Mouse (Mus musculus) bone marrow, adult 2 months (tissue): ENCODE measurements at regions not wholly inside any gene's neighbourhood (a gene's known extent, or its start where the extent isn't known, plus 50 kb on each side); places are given as distances from the start of the nearest gene placed in this dataset.

ENCODE experiments used
- H3K27ac ChIP-seq: fragments of 200-500 bp; 2 replicates; pipeline ENCODE4 v1.5.1; 2012; ENCODE audit warnings: low read depth, mild to moderate bottlenecking, control low read depth, inconsistent platforms, low read length; ENCODE audit not compliant: control insufficient read depth, poor library complexity, insufficient read depth
- H3K4me1 ChIP-seq: fragments of 200-500 bp; 2 replicates; pipeline ENCODE4 v1.6.1; 2011; ENCODE audit warnings: low read length; ENCODE audit not compliant: control insufficient read depth, insufficient read depth
- H3K4me3 ChIP-seq: fragments of 200-500 bp; replicated peaks from 2 replicates; pipeline ENCODE3; 2011; ENCODE audit warnings: mild to moderate bottlenecking, low read depth, low read length, control low read depth; ENCODE audit not compliant: control insufficient read depth
- CTCF ChIP-seq: fragments of 200-500 bp; IDR thresholded peaks from 2 replicates; pipeline ENCODE4 v1.5.1; 2011; ENCODE audit warnings: low read length, control low read depth; ENCODE audit not compliant: control insufficient read depth, insufficient read depth
- POLR2A ChIP-seq: fragments of 200-500 bp; IDR thresholded peaks from 2 replicates; pipeline ENCODE4 v1.6.1; 2011; ENCODE audit warnings: low read depth, mild to moderate bottlenecking, control low read depth, low read length, borderline replicate concordance; ENCODE audit not compliant: control insufficient read depth
- WGBS: fragments of 180-500 bp; shearing (Covaris S2); methylation state at CpG from one replicate; pipeline ENCODE4 v1.1.7; 2018; 5-methylcytosine and 5-hydroxymethylcytosine counted together

DNA sequence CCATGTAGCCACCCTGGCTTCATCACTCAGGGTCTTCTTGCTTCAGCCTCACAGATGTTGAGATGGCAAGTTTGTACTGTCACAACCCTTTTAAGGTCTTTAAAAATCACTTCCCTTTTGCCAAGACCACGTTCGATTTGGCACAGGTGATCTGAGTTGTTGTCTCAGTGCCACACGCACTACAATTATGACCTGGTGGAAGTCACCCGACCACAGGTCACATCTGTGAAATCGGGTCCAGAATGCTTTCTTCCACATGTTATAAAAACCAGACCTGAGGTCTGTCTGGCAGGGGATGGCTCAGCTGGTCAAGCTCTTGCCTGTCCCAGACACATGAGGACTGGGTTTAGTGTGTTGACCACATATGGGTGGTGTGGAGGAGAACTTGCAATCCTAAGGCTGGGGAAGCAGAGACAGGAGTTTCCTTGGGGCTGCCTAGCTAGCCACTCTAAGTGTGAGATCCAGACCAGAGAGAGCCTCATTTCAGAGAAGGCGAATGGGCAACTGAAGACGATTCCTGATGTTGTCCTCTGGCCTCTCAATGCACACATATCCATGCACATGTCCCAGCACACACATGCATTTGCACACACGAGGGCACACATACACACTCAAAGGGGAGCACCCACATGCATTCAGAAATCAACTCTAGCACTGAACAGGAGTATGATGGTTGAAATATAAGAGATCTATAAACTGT is 176.4 kb downstream of the Foxo1 start:
- no peak for TF ChIP-seq POLR2A
- H3K27ac ChIP-seq: peak overlapping the region; percentile 49; the same call in 1 of the 2 replicates
- peaks cover 5% of the 10 kb centered on the region for H3K4me1 ChIP-seq
- no peak overlapping the region for H3K4me3 ChIP-seq
- WGBS: 35% methylated on average over 8 of the region's 8 CpGs

DNA sequence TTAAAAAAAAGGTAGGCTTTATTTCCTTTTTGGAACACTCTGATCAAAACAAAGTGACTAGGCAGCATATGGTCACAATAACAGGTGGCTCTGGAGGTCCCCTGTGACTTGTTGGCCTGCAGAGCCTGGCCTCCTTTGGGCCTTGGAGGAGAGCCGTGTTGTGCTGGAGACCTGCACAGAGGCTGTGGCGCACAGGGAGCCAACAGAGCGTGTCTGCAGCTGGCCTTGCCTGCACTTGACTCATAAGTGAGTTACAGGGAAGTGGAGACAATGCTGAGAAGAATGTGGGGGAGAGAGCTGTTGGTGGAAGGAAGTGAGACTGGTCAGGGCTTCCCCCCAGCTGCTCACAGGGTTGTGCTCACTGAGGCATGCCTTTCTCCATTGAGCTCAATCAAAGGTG is 175.7 kb downstream of the Foxo1 start:
- TF ChIP-seq POLR2A (no peak), CTCF (no peak)
- no peak overlapping the region for H3K27ac ChIP-seq
- WGBS: 5% methylated on average over 3 of the region's 3 CpGs
- peaks cover 5% of the 10 kb centered on the region for H3K4me1 ChIP-seq
- H3K4me3 ChIP-seq: no peak overlapping the region

DNA sequence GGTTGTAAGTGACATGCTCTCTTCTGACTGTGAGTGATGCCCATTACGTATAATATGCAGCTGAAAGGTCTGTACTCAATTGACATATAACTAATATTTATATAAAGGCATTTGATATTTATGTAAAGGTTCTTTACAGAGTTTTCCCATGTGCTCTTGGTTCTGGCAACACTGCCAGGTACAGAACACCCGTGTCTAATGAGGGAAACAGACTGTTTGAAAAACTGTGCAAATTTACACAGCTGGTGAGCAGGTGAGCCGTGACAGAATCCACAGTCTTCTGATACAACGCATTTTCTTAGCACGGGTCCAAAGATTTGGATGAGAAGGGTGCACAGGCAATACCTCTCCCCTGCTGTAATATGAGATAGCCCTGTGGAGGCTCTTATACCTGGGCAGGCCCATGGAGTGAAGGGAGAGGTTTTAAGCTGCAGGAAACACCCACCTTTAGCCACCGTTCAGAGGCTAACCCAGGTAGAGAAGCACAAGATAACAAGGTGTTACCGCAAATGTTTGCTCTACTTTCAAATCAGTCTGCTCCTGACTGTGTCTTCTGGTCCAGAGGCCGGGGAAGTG is 161.0 kb downstream of the Foxo1 start:
- 82% methylated on average over 8 of the region's 8 CpGs for WGBS
- no peak for TF ChIP-seq CTCF
- TF ChIP-seq POLR2A: no peak
- Histone ChIP-seq H3K4me3 (no peak overlapping the region), H3K4me1 (no peaks in the 10 kb centered on the region), H3K27ac (no peak overlapping the region)

DNA sequence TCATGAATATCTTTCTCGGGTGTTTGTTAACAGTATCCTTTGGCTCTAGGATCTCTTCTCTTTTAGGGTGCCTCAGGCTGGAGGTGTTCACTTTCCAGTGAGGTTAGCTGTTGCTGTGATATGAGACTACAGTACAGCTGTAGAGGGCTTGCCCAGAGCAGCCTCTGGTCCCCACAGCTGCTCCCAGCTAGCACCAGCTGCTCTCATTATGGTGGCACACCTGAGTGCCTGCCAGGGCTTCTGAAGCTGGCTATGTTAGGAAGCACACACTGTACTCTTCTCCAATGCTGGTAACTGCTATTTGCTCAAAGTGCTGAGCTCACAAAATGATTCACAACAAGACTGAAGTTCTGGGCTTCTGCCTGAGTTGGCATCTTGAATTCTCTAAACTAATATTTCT is 154.7 kb downstream of the Foxo1 start:
- Histone ChIP-seq H3K27ac (no peak overlapping the region), H3K4me1 (no peaks in the 10 kb centered on the region), H3K4me3 (no peak overlapping the region)
- WGBS: 75% methylated on average over 1 of the region's 1 CpGs
- TF ChIP-seq POLR2A: no peak
- no peak for TF ChIP-seq CTCF

DNA sequence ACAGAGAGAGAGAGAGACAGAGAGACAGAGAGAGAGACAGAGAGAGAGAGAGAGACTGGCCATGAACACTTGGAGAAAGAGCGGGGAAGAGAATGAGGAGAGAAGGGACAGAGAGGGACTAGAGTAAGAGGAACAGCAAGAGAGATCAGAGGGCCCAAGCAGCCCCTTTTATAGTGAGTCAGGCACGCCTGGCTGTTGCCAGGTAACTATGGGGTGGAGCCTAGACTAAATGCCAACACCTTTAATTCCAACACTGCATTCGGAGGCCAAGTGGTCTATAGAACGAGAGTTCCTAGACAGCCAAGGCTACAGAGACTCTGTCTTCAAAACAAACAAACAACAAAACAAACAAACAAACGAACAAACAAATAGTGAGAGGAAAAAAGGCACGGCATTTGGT is 148.1 kb downstream of the Foxo1 start:
- no peaks in the 10 kb centered on the region for H3K4me1 ChIP-seq
- H3K27ac ChIP-seq: no peak overlapping the region
- TF ChIP-seq CTCF (no peak), POLR2A (no peak)
- 81% methylated on average over 6 of the region's 6 CpGs for WGBS
- H3K4me3 ChIP-seq: no peak overlapping the region

GRCm38 (mm10) chr3:52415361-52415760 is 147.2 kb downstream of the Foxo1 start:
- TF ChIP-seq CTCF (no peak), POLR2A (no peak)
- no peaks in the 10 kb centered on the region; the same call in 1 of the 2 replicates for H3K4me1 ChIP-seq
- H3K4me3 ChIP-seq: no peak overlapping the region
- WGBS: 36% methylated on average over 6 of the region's 6 CpGs
- no peak overlapping the region for H3K27ac ChIP-seq

- 40% methylated on average over 6 of the region's 6 CpGs for WGBS
- no peak for TF ChIP-seq CTCF
- no peak for TF ChIP-seq POLR2A
- no peaks in the 10 kb centered on the region; the same call in 1 of the 2 replicates for H3K4me1 ChIP-seq
- H3K27ac ChIP-seq: no peak overlapping the region
- H3K4me3 ChIP-seq: no peak overlapping the region
Measured at GRCm38 (mm10) chr3:52414017-52414416, 145.9 kb downstream of the Foxo1 start.

DNA sequence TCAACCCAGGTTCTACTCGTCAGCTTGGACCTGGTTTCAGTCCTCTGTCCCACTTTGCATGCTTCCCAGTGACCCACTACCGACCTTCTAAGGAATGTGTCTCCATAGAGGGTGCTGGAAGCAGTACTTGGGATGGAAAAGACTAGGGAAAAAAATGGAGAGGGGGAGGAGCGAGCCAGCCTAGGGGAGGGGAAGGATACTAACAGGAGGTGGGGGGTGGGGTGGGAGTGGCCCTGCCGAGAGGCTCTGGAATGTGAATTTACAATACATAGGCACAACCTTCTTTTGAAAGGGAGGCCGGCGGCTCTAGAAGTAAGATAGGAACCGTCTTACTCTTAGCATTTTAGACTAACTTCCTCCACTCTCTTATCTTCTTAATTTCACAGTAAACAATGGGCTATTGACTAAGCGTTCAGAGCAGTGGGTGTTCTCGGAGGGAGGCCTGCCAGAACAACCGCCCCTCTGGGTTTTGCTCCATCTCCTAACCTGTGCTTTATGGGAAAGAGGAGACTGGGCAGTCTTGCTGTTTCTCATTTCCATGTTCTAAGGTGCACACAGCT is 145.1 kb downstream of the Foxo1 start:
- Histone ChIP-seq H3K4me3 (no peak overlapping the region), H3K4me1 (no peaks in the 10 kb centered on the region; the same call in 1 of the 2 replicates), H3K27ac (no peak overlapping the region)
- WGBS: 64% methylated on average over 10 of the region's 10 CpGs
- no peak for TF ChIP-seq CTCF
- TF ChIP-seq POLR2A: no peak

- H3K4me3 ChIP-seq: no peak overlapping the region
- H3K4me1 ChIP-seq: no peaks in the 10 kb centered on the region; the same call in 1 of the 2 replicates
- H3K27ac ChIP-seq: no peak overlapping the region
- WGBS: 70% methylated on average over 5 of the region's 5 CpGs
- no peak for TF ChIP-seq CTCF
- TF ChIP-seq POLR2A: no peak
Measured at GRCm38 (mm10) chr3:52411356-52411755, 143.2 kb downstream of the Foxo1 start.

DNA sequence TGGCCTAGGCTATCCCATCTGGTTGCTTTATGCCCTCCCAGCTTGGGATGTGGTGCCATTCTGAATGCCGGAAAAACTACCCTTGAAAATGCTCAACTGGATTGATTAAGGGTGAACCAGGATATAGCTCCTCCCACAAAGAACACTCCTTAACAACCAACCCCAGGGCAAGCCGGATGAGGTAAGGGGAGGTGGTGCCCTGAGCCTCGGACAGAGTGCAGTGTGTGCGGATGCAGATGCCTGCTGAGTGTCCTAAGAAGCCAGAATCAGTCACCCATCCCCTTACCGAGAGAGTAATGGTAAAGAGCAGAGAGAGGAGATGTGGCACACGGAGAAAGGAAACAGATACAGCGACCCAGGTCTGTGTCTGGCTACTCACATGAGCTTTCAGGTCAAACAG is 141.3 kb downstream of the Foxo1 start:
- 85% methylated on average over 7 of the region's 7 CpGs for WGBS
- no peak for TF ChIP-seq CTCF
- no peak for TF ChIP-seq POLR2A
- Histone ChIP-seq H3K4me3 (no peak overlapping the region), H3K27ac (no peak overlapping the region), H3K4me1 (no peaks in the 10 kb centered on the region; the same call in 1 of the 2 replicates)
